Mouse (Mus musculus): Measurements from ENCODE around the gene Gm11077. TPM values are rescaled to one million over a fixed set of nuclear protein-coding genes. Genes with fewer than 3 reads are reported as not detected.

Gene Gm11077
- total RNA-seq (2015; ENCODE audit: low replicate concordance) (not detected in 2 replicates), total RNA-seq (2017; ENCODE audit: low replicate concordance) (not detected in 2 replicates)

GRCm38 (mm10) chr6:140729272-140729671 is at the start of gene Gm11077:
Gm11077 (plus strand) TSS chr6:140729284.
- no peak for ATAC-seq (replicated peaks; ENCODE audit: low FRiP score, poor library complexity, severe bottlenecking)

DNA sequence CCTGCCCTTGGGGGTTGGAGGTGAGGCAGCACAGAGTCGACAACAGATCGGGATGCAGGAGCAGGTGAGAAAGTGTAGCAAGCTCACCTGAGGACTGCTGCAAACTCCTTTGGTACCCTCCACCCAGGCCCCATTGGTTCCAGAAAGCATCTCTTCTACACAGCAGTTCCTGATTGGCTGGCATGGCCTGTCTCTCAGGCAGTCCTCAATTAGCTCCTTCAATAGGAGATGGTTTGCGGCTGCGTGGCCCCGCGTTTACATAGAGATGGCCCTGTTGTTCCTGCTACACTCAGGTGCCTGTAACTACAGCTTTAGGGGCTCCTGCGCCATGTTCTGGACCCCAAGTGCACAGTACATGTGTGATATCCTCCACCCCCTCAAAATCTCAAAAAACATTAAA is 48.4 kb upstream of the Gm11077 start:
- ATAC-seq (replicated peaks; ENCODE audit: low FRiP score, poor library complexity, severe bottlenecking), result no peak

DNA sequence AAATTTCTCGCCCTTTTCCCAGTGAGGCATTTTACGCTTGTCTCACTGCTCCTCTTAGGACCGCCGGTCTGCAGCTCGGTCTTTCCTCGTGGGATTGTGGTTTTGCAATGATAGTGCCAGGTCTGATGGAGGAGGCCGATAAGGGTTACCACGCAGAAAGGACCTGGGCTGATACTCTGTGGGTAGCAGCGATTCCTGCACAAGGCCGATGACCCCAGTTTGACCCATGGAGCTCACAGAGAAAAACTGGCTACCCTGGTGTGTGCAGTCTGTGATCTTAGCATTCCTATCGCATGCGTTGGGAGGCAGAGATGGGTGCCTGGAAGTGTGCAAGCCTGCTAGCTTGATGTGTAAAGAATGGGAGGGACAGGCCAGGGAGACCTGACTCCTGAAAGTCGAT is 46.3 kb upstream of the Gm11077 start:
- ATAC-seq (replicated peaks; ENCODE audit: low FRiP score, poor library complexity, severe bottlenecking), result no peak

DNA sequence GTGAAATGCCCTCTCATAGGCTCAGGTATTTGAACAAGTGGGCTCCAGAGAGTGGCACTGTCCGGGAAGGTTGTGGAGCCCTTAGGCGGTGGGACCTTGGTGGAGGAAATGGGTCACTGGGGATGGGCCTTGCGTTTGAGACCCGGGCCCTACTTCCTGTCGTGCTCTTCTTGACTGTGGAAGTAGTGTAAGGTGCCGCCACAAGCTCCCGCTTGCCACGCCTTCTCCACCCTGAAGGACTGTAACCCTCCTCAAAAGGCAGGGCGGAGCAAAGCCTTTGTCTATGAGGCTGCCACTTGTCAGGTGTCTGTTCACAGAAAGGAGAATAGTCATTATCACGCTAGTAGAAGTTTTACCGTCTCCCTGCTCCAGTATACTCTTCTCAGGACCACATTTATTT is 44.7 kb upstream of the Gm11077 start:
- no peak for ATAC-seq (replicated peaks; ENCODE audit: low FRiP score, poor library complexity, severe bottlenecking)

DNA sequence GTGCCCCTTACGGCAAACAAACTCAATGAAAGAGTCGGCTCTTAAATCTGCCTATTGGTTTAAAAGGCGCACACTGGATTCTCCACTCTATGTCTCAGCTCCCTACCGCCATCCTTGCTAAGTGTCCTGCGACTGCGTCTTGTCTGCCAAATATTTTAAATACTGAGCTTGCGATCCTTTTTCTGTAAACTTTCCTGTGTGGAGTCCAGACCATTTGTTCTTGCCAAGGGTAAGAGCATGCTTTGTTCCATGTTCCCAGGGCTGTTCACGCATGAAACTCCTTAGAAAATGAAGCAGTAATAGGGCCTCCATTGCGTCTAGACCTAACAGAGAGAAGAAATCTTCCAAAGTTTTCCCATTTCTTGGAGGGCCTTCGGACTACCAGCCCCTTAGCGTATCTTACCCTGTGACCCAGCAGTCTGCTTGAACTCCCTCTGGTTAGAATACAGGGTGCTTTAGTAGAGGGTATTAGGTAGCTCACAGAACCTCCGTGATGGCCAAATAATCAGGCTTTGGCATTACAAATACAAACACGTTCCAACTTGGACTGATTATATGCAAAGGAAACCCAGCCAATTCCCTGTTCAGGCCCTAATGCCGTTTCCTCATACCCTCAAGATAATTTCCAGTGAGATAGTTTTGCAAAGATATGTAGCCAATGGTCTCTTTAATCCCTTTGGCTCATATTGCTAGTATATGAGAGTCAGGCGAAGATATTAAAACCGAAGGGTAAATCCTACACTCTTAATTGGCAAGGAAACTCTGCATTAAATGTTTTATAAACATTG is 39.3 kb upstream of the Gm11077 start:
- ATAC-seq (replicated peaks; ENCODE audit: low FRiP score, poor library complexity, severe bottlenecking), result no peak

- ATAC-seq (replicated peaks; ENCODE audit: low FRiP score, poor library complexity, severe bottlenecking), result no peak
These were observed 36.9 kb upstream of the Gm11077 start for GRCm38 (mm10) chr6:140692160-140692559.

DNA sequence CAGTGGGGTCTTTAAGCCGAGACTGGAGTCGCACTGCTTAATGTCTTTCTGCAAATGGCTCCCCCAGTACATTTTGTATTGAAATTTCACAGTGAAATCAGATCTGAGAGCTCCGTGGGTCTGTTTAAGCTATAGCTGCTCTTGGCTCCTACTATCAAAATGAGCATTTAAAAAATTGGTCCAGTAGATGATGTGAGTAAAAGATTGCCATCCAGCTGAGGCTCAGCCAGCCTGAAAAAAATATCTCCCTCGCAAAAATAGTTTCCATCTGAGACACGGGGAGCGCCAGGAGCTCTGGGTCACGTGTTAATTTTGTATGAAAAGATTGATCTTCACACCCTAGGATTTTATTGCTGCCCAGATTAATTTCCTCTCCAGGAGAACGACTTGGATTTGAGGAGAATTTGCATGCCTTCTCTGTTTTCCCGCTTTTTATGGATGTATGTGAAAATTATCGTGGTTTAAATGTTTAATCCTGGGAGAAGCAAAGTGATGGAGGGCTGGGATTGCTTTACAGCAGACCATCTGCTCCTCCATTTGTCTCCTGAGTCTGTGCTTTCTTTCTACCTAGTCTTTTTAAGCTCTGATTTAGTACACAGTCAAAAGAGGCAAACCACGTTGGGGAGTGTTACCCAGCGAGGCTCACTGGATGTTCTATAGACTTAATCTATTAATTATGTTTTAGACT is 32.7 kb upstream of the Gm11077 start:
- ATAC-seq (replicated peaks; ENCODE audit: low FRiP score, poor library complexity, severe bottlenecking), result no peak

- no peak for ATAC-seq (replicated peaks; ENCODE audit: low FRiP score, poor library complexity, severe bottlenecking)
These were observed 31.1 kb upstream of the Gm11077 start for GRCm38 (mm10) chr6:140697994-140698393.

DNA sequence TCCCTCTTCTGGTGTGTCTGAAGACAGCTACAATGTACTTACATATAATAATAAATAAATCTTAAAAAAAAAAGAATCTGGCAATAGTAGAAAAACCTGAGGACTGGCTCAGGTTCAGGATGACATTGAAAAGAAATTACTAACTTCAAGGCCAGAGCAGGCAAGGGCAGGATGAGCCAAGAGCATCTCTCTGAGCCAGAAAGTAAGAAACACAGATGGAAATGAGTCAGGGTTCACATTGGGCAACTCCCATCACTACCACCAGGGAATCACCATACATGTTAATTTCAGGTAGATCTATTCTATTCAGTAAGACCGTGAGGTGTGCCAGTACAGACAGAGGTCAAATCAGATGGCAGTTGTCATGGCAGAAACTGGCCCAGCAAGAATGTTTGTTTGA is 30.5 kb upstream of the Gm11077 start:
- no peak for ATAC-seq (replicated peaks; ENCODE audit: low FRiP score, poor library complexity, severe bottlenecking)

GRCm38 (mm10) chr6:140701259-140701658 is 27.8 kb upstream of the Gm11077 start:
- ATAC-seq (replicated peaks; ENCODE audit: low FRiP score, poor library complexity, severe bottlenecking), result no peak

DNA sequence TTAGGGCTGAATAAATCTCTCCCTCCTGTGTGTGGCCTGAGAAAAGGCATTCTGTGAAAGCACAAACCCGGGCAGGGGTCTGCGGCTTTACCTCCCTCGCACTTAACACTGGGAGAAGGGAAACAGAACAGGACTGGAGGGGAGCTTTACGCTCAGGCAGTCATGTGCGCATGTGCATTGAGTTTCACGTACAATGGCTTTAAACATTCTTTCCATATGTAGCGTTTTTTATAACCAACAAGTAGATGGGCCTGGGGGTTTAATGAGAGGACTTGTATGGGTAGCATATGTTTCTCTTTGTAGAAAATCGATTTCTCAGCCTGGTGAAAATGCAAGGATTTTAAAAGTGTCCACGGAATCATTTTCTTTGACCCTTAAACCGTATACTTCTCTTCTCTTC is 24.0 kb upstream of the Gm11077 start:
- ATAC-seq (replicated peaks; ENCODE audit: low FRiP score, poor library complexity, severe bottlenecking), result no peak

DNA sequence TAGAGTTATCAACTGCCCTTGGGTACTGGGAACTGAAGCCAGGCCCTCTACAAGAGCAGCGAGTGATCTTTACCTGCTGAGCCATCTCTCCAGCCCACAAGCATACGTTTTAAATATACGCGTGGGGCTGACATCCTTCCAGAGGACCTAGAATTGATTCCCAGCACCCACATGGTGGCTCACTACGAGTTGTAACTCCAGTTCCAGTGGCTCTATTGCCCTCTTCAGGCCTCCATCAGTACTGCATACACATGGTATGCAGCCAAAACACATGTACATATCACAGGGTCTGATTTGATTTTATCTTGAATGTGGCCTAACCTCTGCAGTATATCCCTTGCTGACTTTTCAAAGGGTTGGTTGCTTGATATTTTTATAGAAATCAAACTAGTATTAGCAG is 23.0 kb upstream of the Gm11077 start:
- ATAC-seq (replicated peaks; ENCODE audit: low FRiP score, poor library complexity, severe bottlenecking), result no peak

DNA sequence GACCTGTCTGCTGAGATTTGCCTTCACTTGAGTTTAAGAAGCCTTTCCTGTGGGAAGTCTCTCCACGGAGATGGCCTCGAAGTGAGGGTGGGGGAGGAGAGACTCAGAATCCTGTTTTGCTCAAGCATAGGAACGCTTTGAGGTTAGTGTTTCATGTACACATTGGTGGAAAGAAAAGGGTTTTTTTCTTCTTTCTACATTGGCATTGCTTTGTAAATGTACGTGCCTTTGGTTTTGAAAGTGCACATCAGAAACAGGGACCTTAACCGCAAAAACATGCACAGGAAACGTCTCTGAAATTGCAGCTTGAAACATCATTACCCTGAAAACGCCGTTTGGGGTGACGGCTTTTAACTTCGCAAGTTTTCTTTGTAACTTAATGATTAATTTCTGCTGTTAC is 21.0 kb upstream of the Gm11077 start:
- ATAC-seq (replicated peaks; ENCODE audit: low FRiP score, poor library complexity, severe bottlenecking), result no peak

- no peak for ATAC-seq (replicated peaks; ENCODE audit: low FRiP score, poor library complexity, severe bottlenecking)
These were observed 19.5 kb upstream of the Gm11077 start for GRCm38 (mm10) chr6:140709415-140710107.

DNA sequence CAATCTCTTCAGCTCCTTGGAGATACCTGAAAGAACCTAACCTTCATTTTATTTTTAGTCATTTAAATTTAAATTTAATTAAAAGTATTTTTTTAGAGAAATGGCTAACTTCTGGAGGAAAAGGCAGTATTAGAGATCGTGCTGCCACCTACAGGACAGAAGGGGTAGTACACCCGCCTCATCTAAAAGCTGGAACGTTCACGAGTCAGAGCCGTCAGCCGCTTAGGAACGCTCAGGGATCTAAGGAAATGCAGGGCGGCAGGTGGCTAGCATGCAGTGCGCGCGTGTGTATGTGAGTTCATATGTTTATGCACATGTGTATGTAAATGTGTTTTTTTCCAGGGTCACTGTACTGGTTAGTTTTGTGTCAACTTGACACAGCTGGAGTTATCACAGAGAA is 16.3 kb upstream of the Gm11077 start:
- ATAC-seq (replicated peaks; ENCODE audit: low FRiP score, poor library complexity, severe bottlenecking), result no peak; the same call in 1 of the 2 replicates

- ATAC-seq (replicated peaks; ENCODE audit: low FRiP score, poor library complexity, severe bottlenecking), result peak; percentile 65; the same call in 1 of the 2 replicates
These were observed 14.1 kb upstream of the Gm11077 start for GRCm38 (mm10) chr6:140714905-140715365.

- ATAC-seq (replicated peaks; ENCODE audit: low FRiP score, poor library complexity, severe bottlenecking), result no peak
These were observed 7.0 kb upstream of the Gm11077 start for GRCm38 (mm10) chr6:140722058-140722457.

GRCm38 (mm10) chr6:140730669-140731401 is 1.8 kb downstream of the Gm11077 start:
- no peak for ATAC-seq (replicated peaks; ENCODE audit: low FRiP score, poor library complexity, severe bottlenecking)

- ATAC-seq (replicated peaks; ENCODE audit: low FRiP score, poor library complexity, severe bottlenecking), result no peak
These were observed 2.3 kb downstream of the Gm11077 start for GRCm38 (mm10) chr6:140731402-140731730.
